Mouse (Mus musculus) hindbrain, embryonic 15.5 days (tissue): ENCODE results near the gene Rexo1. TPM values are rescaled to one million over a fixed set of nuclear protein-coding genes. Genes with fewer than 3 reads are reported as not detected.
"Not testable (repeated sequence)": the region's sequence is repeated elsewhere in the genome, so short reads cannot be mapped to it uniquely, and the experiment has no call there.

Source experiments
- ATAC-seq: fragments of 200-750 bp; cut with Nextera tagmentation; 2 replicates; pipeline ENCODE4 v1.8.0; 2017; ENCODE audit warnings: low read depth, moderate number of reproducible peaks, moderate TSS enrichment; ENCODE audit not compliant: low FRiP score
- H3K27ac ChIP-seq: fragments of 300-500 bp; sonication (generic); replicated peaks from 2 replicates; pipeline ENCODE4 v1.5.1; 2015; ENCODE audit warnings: mild to moderate bottlenecking, inconsistent platforms
- H3K27me3 ChIP-seq: fragments of 300-500 bp; sonication (generic); 2 replicates; pipeline ENCODE4 v1.6.1; 2015; ENCODE audit warnings: control low read depth, inconsistent platforms
- H3K36me3 ChIP-seq: fragments of 300-500 bp; sonication (generic); 2 replicates; pipeline ENCODE4 v1.6.1; 2015; ENCODE audit warnings: control low read depth, inconsistent platforms
- H3K4me1 ChIP-seq: fragments of 300-500 bp; sonication (generic); replicated peaks from 2 replicates; pipeline ENCODE4 v1.6.1; 2015; ENCODE audit warnings: control low read depth, inconsistent platforms
- H3K4me2 ChIP-seq: fragments of 300-500 bp; sonication (generic); 2 replicates; pipeline ENCODE4 v1.6.1; 2015; ENCODE audit warnings: moderate library complexity, mild to moderate bottlenecking, inconsistent platforms
- H3K4me3 ChIP-seq: fragments of 300-500 bp; sonication (generic); 2 replicates; pipeline ENCODE4 v1.5.1; 2015; ENCODE audit warnings: mild to moderate bottlenecking, inconsistent platforms
- H3K9ac ChIP-seq: fragments of 300-500 bp; sonication (generic); 2 replicates; pipeline ENCODE4 v1.6.1; 2015; ENCODE audit warnings: inconsistent platforms
- H3K9me3 ChIP-seq: fragments of 300-500 bp; sonication (generic); 2 replicates; pipeline ENCODE4 v1.6.1; 2016; ENCODE audit warnings: control low read depth, inconsistent platforms
- WGBS: fragments of 180-500 bp; shearing (Covaris S2); methylation state at CpG from one replicate; pipeline ENCODE4 v1.1.7; 2015; 5-methylcytosine and 5-hydroxymethylcytosine counted together
- polyA plus RNA-seq: library from polyadenylated mRNA; unstranded; fragments of >200 nt; fragmentation: Nextera tagmentation; extraction: Ambion mirVana; gene quantifications from 2 replicates; pipeline ENCODE4 v1.2.1, GENCODE M21; 2015

Rexo1 gene
- 30.0 and 33.7 TPM in 2 replicates for polyA plus RNA-seq

GRCm38 (mm10) chr10:80561116-80561944 lies at the start of gene Rexo1:
Gene Rexo1 (minus strand): TSS chr10:80561560.
- peak within 1 kb of the TSS; percentile 87 for H3K9ac ChIP-seq
- H3K4me2 ChIP-seq = peak within 1 kb of the TSS; percentile 79
- H3K9me3 ChIP-seq = no peaks in the 10 kb centered on the region
- H3K27me3 ChIP-seq = no peaks in the 10 kb centered on the region
- WGBS = under 1% methylated on average over 66 of the region's 72 CpGs
- peak within 1 kb of the TSS; percentile 80 for H3K4me3 ChIP-seq
- peak; percentile 83 for ATAC-seq
- H3K36me3 ChIP-seq = no peaks in the 10 kb centered on the region
- H3K27ac ChIP-seq = peak within 1 kb of the TSS; percentile 97
- H3K4me1 ChIP-seq = peaks cover 53% of the 10 kb centered on the region

- peaks cover 58% of the 10 kb centered on the region for H3K36me3 ChIP-seq
- ATAC-seq = no peak
- H3K9ac ChIP-seq = no peak overlapping the region
- no peak overlapping the region for H3K4me2 ChIP-seq
- 78% methylated on average over 4 of the region's 4 CpGs for WGBS
- H3K9me3 ChIP-seq = no peaks in the 10 kb centered on the region
- no peaks in the 10 kb centered on the region for H3K27me3 ChIP-seq
- H3K4me1 ChIP-seq = no peaks in the 10 kb centered on the region
- no peak overlapping the region for H3K4me3 ChIP-seq
- no peak overlapping the region for H3K27ac ChIP-seq
Measured at GRCm38 (mm10) chr10:80611024-80611423, 49.7 kb upstream of the Rexo1 start.

- no peak for ATAC-seq
- WGBS = 86% methylated on average over 9 of the region's 9 CpGs
- Histone ChIP-seq H3K9ac (no peak overlapping the region), H3K9me3 (no peaks in the 10 kb centered on the region), H3K27me3 (no peaks in the 10 kb centered on the region), H3K4me2 (no peak overlapping the region), H3K27ac (no peak overlapping the region), H3K4me1 (no peaks in the 10 kb centered on the region), H3K36me3 (peaks cover 51% of the 10 kb centered on the region), H3K4me3 (no peak overlapping the region)
Measured at GRCm38 (mm10) chr10:80610116-80610785, 48.9 kb upstream of the Rexo1 start.

GRCm38 (mm10) chr10:80609269-80609924 lies 48.0 kb upstream of the Rexo1 start:
- Histone ChIP-seq H3K27me3 (no peaks in the 10 kb centered on the region), H3K4me1 (peaks cover 3% of the 10 kb centered on the region), H3K4me3 (no peak overlapping the region), H3K4me2 (no peak overlapping the region), H3K9me3 (no peaks in the 10 kb centered on the region), H3K27ac (no peak overlapping the region), H3K36me3 (peaks cover 44% of the 10 kb centered on the region), H3K9ac (no peak overlapping the region)
- 91% methylated on average over 10 of the region's 10 CpGs for WGBS
- ATAC-seq = no peak

- Histone ChIP-seq H3K4me3 (no peak overlapping the region), H3K9me3 (no peaks in the 10 kb centered on the region), H3K36me3 (peaks cover 38% of the 10 kb centered on the region), H3K4me2 (no peak overlapping the region), H3K9ac (no peak overlapping the region), H3K27me3 (no peaks in the 10 kb centered on the region), H3K27ac (no peak overlapping the region), H3K4me1 (peaks cover 13% of the 10 kb centered on the region)
- ATAC-seq = no peak
- WGBS = 91% methylated on average over 3 of the region's 3 CpGs
Measured at GRCm38 (mm10) chr10:80608435-80608834, 47.1 kb upstream of the Rexo1 start.

GRCm38 (mm10) chr10:80606737-80607350 lies 45.5 kb upstream of the Rexo1 start:
- 96% methylated on average over 34 of the region's 34 CpGs for WGBS
- no peak for ATAC-seq
- peaks cover 29% of the 10 kb centered on the region for H3K36me3 ChIP-seq

GRCm38 (mm10) chr10:80606306-80606705 lies 44.9 kb upstream of the Rexo1 start:
- Histone ChIP-seq H3K4me2 (no peak overlapping the region), H3K9ac (no peak overlapping the region), H3K36me3 (peaks cover 29% of the 10 kb centered on the region), H3K9me3 (no peaks in the 10 kb centered on the region), H3K4me1 (peaks cover 21% of the 10 kb centered on the region), H3K4me3 (no peak overlapping the region), H3K27ac (no peak overlapping the region), H3K27me3 (no peaks in the 10 kb centered on the region)
- 93% methylated on average over 23 of the region's 23 CpGs for WGBS
- ATAC-seq = no peak

More at GRCm38 (mm10) chr10:80606737-80607350, 45.5 kb upstream of the Rexo1 start:
- Histone ChIP-seq H3K4me1 (peaks cover 21% of the 10 kb centered on the region), H3K4me3 (no peak overlapping the region), H3K27me3 (no peaks in the 10 kb centered on the region), H3K27ac (no peak overlapping the region), H3K4me2 (no peak overlapping the region), H3K9me3 (no peaks in the 10 kb centered on the region), H3K9ac (no peak overlapping the region)

GRCm38 (mm10) chr10:80605721-80606120 lies 44.4 kb upstream of the Rexo1 start, which contains the start of gene Gm49322:
Gene Gm49322 (plus strand): TSS chr10:80606021.
- H3K9me3 ChIP-seq, H3K27ac ChIP-seq, ATAC-seq, H3K4me3 ChIP-seq, H3K9ac ChIP-seq, H3K27me3 ChIP-seq, H3K4me2 ChIP-seq: not testable (repeated sequence)
- 95% methylated on average over 4 of the region's 4 CpGs for WGBS
- Histone ChIP-seq H3K36me3 (peaks cover 29% of the 10 kb centered on the region), H3K4me1 (peaks cover 21% of the 10 kb centered on the region)

- peaks cover 29% of the 10 kb centered on the region for H3K36me3 ChIP-seq
- H3K9ac ChIP-seq = no peak overlapping the region
- H3K27me3 ChIP-seq = no peaks in the 10 kb centered on the region
- H3K9me3 ChIP-seq = no peaks in the 10 kb centered on the region
- no peak overlapping the region for H3K4me3 ChIP-seq
- H3K4me2 ChIP-seq = no peak overlapping the region
- no peak for ATAC-seq
- WGBS = 87% methylated on average over 2 of the region's 2 CpGs
- H3K4me1 ChIP-seq = peaks cover 21% of the 10 kb centered on the region
- H3K27ac ChIP-seq = no peak overlapping the region
Measured at GRCm38 (mm10) chr10:80604988-80605387, 43.6 kb upstream of the Rexo1 start.

GRCm38 (mm10) chr10:80604001-80604509 lies 42.7 kb upstream of the Rexo1 start:
- Histone ChIP-seq H3K27me3 (no peaks in the 10 kb centered on the region; the same call in 1 of the 2 replicates), H3K9ac (peak overlapping the region; percentile 72), H3K4me3 (peak overlapping the region; percentile 77), H3K36me3 (peaks cover 28% of the 10 kb centered on the region), H3K9me3 (no peaks in the 10 kb centered on the region), H3K4me1 (peaks cover 21% of the 10 kb centered on the region), H3K27ac (no peak overlapping the region; the same call in 1 of the 2 replicates), H3K4me2 (peak overlapping the region; percentile 94)
- 82% methylated on average over 7 of the region's 7 CpGs for WGBS
- ATAC-seq = no peak

GRCm38 (mm10) chr10:80603364-80603763 lies 42.0 kb upstream of the Rexo1 start:
- H3K4me1 ChIP-seq = peaks cover 21% of the 10 kb centered on the region
- peak overlapping the region; percentile 77 for H3K4me3 ChIP-seq
- peaks cover 21% of the 10 kb centered on the region for H3K36me3 ChIP-seq
- peaks cover 3% of the 10 kb centered on the region; the same call in 1 of the 2 replicates for H3K27me3 ChIP-seq
- H3K27ac ChIP-seq = peak overlapping the region; percentile 96
- peak overlapping the region; percentile 72 for H3K9ac ChIP-seq
- ATAC-seq = no peak
- peak overlapping the region; percentile 94 for H3K4me2 ChIP-seq
- 36% methylated on average over 7 of the region's 7 CpGs for whole genome bisulfite sequencing
- H3K9me3 ChIP-seq = no peaks in the 10 kb centered on the region
